Mouse (Mus musculus) C2C12 (cell line): Measurements from ENCODE around the gene Hist1h3b.

Source experiments
- CEBPB ChIP-seq: IDR thresholded peaks from one replicate; pipeline ENCODE4 v1.6.1; 2011; ENCODE audit warnings: low read depth, mild to moderate bottlenecking, control low read depth, moderate library complexity
- CTCF ChIP-seq: IDR thresholded peaks from one replicate; pipeline ENCODE4 v1.5.1; 2011; ENCODE audit not compliant: control insufficient read depth, insufficient read depth, insufficient read length
- MAX ChIP-seq: IDR thresholded peaks from one replicate; pipeline ENCODE4 v1.6.1; 2011; ENCODE audit warnings: mild to moderate bottlenecking, control low read depth
- MYOD1 ChIP-seq: IDR thresholded peaks from one replicate; pipeline ENCODE4 v1.6.1; 2011; ENCODE audit warnings: low read depth; ENCODE audit not compliant: control insufficient read depth, insufficient read length
- MYOG ChIP-seq: IDR thresholded peaks from one replicate; pipeline ENCODE4 v1.6.1; 2011; ENCODE audit not compliant: control insufficient read depth, insufficient read length; ENCODE audit errors: extremely low read depth
- USF1 ChIP-seq: IDR thresholded peaks from one replicate; pipeline ENCODE4 v1.6.1; 2011; ENCODE audit warnings: low read depth, mild to moderate bottlenecking, control low read depth, moderate library complexity

GRCm38 (mm10) chr13:23743963-23744362 lies 8.1 kb upstream of the Hist1h3b start:
- TF ChIP-seq CTCF (no peak), MYOG (no peak), USF1 (no peak), MYOD1 (no peak), CEBPB (no peak), MAX (no peak)
